Mouse (Mus musculus): ENCODE measurements at regions not wholly inside any gene's neighbourhood (a gene's known extent, or its start where the extent isn't known, plus 50 kb on each side); places are given as distances from the start of the nearest gene placed in this dataset.

- no peak for DNase-seq
Observed at GRCm38 (mm10) chr17:14539651-14540050, 154.4 kb downstream of the Thbs2 start.

- DNase-seq = no peak
Observed at GRCm38 (mm10) chr17:14539191-14539590, 154.8 kb downstream of the Thbs2 start.

- DNase-seq = no peak
Observed at GRCm38 (mm10) chr17:14538527-14538926, 155.5 kb downstream of the Thbs2 start.

- DNase-seq = no peak
Observed at GRCm38 (mm10) chr17:14532979-14533314, 161.1 kb downstream of the Thbs2 start.

GRCm38 (mm10) chr17:14532298-14532978 is 161.6 kb downstream of the Thbs2 start:
- no peak for DNase-seq

- no peak for DNase-seq
Observed at GRCm38 (mm10) chr17:14531796-14532195, 162.2 kb downstream of the Thbs2 start.

GRCm38 (mm10) chr17:14527691-14528090 is 166.3 kb downstream of the Thbs2 start:
- DNase-seq = no peak

GRCm38 (mm10) chr17:14525255-14525654 is 168.8 kb downstream of the Thbs2 start:
- no peak for DNase-seq

GRCm38 (mm10) chr17:14524426-14525236 is 169.4 kb downstream of the Thbs2 start:
- DNase-seq = peak; percentile 64

GRCm38 (mm10) chr17:14522011-14522410 is 172.0 kb downstream of the Thbs2 start:
- DNase-seq = no peak

- peak; percentile 66 for DNase-seq
Observed at GRCm38 (mm10) chr17:14520565-14520964, 173.5 kb downstream of the Thbs2 start.

GRCm38 (mm10) chr17:14519367-14519766 is 174.7 kb downstream of the Thbs2 start:
- DNase-seq = no peak

GRCm38 (mm10) chr17:14518216-14518615 is 175.8 kb downstream of the Thbs2 start:
- DNase-seq = no peak

- DNase-seq = no peak
Observed at GRCm38 (mm10) chr17:14517368-14517767, 176.7 kb downstream of the Thbs2 start.

- DNase-seq = peak; percentile 48
Observed at GRCm38 (mm10) chr17:14516097-14516496, 177.9 kb downstream of the Thbs2 start.

GRCm38 (mm10) chr17:14513454-14513853 is 180.6 kb downstream of the Thbs2 start:
- DNase-seq = no peak

GRCm38 (mm10) chr17:14510486-14510885 is 183.5 kb downstream of the Thbs2 start:
- peak; percentile 19 for DNase-seq

GRCm38 (mm10) chr17:14507111-14507510 is 186.9 kb downstream of the Thbs2 start:
- no peak for DNase-seq

GRCm38 (mm10) chr17:14506123-14506522 is 187.9 kb downstream of the Thbs2 start:
- DNase-seq = no peak

GRCm38 (mm10) chr17:14505415-14505814 is 188.6 kb downstream of the Thbs2 start:
- DNase-seq = no peak

GRCm38 (mm10) chr17:14503670-14504069 is 190.4 kb downstream of the Thbs2 start:
- no peak for DNase-seq

- DNase-seq = no peak
Observed at GRCm38 (mm10) chr17:14501341-14501740, 192.7 kb downstream of the Thbs2 start.

- DNase-seq = no peak
Observed at GRCm38 (mm10) chr17:14497086-14497485, 196.9 kb downstream of the Thbs2 start.

GRCm38 (mm10) chr17:14493751-14494320 is 200.2 kb downstream of the Thbs2 start:
- no peak for DNase-seq
